Mouse (Mus musculus): ENCODE measurements around the gene Polr2h.
"Not testable (repeated sequence)": the region's sequence is repeated elsewhere in the genome, so short reads cannot be mapped to it uniquely, and the experiment has no call there.

The Polr2h gene

DNA sequence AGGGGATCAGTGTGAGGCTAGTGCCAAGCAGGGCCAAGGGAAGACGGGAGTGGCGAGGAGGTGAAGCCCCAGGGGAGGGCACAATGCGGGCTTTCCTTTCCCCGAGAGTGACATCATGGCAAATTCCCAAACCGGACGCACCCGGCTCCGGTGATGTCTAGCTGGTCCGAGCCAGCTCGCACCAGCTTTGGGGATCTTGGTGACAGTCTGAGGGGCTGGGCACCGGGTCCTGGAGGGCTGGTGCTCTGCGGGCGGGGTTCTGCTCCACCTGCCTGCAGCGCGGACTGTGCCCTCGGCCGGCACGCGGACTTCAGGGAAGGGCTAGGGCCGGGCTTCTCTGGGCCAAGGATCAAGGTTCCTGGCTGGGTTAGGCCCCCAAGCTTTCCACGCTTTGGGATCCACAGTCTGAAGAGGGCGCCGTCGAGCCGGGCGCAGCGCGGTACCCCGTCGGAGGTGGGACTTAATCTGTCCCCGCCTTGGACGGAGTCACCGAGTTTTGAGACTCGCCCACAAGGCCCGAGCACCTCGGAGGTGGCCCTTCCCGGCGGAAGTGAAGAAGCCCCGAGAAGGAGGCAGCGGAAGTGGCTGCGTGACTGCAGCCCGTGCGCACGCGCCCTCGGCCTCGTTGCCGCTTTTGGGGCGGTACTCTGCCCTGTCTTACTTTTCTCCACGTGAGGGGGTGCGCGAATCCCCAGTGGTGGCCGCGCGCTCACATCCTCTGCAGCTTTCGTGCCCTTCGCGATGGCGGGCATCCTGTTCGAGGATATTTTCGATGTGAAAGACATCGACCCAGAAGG, at the start of gene Polr2h, which contains the start of gene Clcn2:
TSS of gene Polr2h (plus strand) at position 485 of the 797 bp plus-strand sequence.
TSS of gene Clcn2 (minus strand) at position 566 of the 797 bp plus-strand sequence.
- DNase-seq (ENCODE audit: low spot score): peak; percentile 98

DNA sequence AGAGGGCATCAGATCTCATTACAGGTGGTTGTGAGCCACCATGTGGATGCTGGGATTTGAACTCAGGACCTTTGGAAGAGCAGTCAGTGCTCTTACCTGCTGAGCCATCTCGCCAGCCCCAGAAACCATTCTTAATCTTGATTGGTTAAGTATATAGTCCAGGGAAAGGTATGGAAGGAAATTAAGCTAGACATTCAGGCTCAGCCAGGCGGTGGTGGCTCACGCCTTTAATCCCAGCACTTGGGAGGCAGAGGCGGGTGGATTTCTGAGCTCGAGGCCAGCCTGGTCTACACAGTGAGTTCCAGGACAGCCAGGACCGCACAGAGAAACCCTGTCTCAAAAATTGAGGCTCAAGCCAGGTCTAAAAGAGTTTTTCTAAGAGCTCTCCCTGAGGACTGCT, 49.5 kb upstream of the Polr2h start, which contains the start of gene Eif4g1:
TSS of gene Eif4g1 (plus strand) at position 301 of the 400 bp plus-strand sequence.
- not testable (repeated sequence) for DNase-seq (ENCODE audit: low spot score)

DNA sequence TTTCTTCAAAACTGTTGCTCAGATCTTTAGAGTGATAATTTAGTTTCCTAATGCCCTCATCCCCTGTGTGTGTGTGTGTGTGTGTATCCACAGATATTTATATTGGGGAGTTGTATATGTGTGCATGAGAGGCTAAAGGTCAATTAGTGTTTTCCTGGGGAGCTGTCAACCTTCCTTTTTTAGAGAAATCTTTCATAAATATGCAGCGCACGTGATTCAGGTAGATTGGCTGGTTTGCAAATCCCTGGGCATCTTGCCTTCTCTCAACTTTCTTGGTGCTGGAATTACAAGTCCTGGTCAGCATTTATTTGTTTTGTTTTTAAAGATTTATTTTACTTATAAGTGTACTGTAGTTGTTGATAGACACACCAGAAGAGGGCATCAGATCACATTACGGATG, 47.2 kb upstream of the Polr2h start:
- no peak for DNase-seq (ENCODE audit: low spot score)

DNA sequence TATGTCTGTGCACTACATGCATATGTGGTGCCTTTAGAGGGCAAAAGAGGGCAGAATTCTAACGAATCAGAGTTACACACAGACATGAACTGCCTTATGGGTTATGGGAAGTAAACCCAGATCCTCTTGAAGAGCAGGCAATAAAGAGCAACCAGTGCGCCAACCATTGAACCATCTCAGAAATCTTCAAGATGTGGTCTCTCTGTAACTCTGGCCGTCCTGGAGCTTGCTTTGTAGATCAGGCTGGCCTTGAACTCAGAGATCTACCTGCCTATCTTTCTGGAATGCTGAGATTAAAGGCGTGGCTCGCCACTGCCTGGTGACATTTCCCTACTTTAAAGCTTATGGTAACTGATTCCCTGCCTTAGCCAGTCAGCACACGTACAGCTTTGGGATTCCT, 45.6 kb upstream of the Polr2h start:
- no peak for DNase-seq (ENCODE audit: low spot score)

DNA sequence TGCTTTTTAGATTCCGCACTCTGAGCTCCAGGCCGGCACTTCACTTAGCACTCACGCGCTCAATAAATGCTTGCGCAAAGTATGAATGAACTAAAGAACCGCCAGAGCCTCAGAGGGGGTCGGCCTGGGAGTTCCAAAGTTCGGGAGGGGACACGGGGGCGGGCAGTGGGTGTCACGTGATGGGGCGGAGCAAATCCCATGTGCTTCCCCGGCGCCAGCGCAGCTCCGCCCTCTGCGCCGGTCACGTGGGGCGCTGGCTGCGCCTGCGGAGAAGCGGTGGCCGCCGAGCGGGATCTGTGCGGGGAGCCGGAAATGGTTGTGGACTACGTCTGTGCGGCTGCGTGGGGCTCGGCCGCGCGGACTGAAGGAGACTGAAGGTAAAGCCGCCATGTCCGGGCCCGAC, 45.0 kb upstream of the Polr2h start:
- DNase-seq (ENCODE audit: low spot score): peak; percentile 96

DNA sequence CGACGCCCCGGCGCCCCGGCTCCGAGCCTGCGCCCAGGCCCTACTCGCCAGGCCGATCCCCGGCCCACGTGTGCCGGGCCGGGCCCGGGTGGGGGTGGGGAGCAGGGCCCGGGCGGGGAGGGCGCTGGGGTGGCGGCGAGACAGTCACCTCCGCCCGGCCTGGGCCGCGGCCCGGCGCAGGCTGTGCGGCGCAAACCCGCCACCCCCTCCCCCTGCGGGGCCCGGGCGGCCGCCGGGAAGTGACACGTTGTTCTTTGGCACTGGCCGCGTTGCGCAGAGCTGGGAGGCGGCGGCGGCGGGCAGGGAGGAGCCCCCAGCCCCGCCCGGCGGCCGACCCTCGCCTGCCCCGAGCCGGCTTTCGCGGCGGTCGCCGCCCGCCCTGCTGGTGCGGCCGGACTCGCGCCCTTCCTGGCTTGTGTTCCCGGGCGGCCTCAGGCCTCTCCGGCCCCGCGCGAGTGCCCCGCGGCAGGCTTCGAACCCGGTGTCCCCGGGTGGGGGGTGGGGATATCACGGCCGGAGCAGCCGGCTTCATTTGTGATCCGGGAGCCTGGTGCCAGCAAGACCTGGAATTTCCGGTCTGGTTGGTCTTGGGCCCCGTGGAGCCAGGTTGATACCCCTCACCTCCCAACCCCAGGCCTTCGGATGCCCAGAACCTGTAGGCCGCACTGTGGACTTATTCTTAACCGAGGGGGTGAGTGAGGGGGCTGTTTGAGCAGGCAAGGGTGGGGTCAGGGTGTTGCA, 44.3 kb upstream of the Polr2h start:
- DNase-seq (ENCODE audit: low spot score): peak; percentile 58

DNA sequence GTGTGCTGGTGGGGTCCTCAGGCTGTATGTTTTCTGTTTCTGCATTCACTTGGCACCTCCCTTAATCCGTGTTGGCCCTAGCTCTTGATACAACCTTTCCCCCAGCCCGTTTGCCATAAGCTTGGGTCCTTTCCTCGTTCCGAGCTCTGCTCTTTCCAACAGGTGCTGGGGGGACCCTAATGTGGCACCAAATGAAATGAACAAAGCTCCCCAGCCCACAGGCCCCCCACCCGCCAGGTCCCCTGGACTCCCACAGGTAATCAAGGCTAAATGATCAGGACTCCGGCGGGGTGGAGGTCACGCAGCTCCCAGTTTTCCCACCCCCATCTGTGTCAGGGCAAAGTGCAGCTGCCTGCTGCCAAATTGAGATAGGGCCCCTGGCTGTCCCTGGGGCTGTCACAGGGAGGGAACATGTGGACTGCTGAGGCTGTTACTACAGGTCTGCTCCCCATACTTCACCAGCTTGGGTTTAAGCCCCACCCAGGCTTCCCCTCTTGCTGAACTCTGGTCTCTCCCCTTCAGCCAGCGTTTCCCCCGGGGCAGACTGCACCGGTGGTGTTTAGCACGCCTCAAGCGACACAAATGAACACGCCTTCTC, 43.7 kb upstream of the Polr2h start:
- no peak for DNase-seq (ENCODE audit: low spot score)

DNA sequence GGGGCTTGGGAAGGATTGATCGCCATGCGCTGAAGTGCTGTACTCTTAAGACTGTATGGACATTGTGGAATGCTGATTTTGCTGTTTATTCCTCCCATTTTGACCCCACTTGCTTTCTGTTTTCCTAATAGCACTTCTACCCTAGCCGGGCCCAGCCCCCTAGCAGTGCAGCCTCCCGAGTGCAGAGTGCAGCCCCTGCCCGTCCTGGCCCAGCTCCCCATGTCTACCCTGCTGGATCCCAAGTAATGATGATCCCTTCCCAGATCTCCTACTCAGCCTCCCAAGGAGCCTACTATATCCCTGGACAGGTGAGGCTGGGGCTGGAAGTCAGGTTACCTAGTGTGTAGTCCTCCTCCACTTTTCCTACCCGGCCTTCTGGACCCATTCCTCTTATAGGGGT, 42.3 kb upstream of the Polr2h start:
- no peak for DNase-seq (ENCODE audit: low spot score)

DNA sequence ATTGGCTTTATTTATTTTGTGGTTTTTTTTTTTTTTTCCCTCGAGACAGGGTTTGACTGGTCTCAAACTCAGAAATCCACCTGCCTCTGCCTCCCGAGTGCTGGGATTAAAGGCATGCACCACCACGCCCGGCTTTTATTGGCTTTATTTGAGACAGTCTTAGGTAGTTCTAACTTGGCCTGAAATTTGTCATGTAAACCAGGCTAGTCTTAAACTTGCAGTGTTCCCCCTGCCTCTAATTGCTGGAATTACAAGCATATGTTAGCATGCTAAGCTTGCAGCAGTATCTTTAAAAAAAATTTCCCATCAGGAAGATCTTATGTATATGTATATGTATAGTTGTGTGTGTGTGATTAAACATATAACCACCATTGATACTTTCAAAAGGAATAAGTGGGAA, 40.8 kb upstream of the Polr2h start:
- no peak for DNase-seq (ENCODE audit: low spot score)

DNA sequence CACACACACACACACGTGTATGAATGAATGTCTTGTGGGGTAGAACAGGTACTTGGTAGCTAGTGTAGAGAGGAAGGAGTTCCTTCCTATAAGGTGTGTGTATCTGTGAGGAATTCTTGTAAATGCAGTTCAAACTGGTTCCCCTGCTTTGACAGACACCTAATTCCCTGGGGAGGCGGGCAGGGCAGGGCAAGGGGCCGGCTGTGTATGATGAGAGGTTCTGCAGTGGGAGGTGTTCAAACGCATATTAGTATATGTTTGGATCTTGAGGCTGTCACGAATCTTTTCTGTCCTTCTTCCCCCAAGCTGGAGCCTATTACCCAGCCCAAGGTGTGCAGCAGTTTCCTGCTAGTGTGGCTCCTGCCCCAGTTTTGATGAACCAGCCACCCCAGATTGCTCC, 40.1 kb upstream of the Polr2h start:
- no peak for DNase-seq (ENCODE audit: low spot score)

DNA sequence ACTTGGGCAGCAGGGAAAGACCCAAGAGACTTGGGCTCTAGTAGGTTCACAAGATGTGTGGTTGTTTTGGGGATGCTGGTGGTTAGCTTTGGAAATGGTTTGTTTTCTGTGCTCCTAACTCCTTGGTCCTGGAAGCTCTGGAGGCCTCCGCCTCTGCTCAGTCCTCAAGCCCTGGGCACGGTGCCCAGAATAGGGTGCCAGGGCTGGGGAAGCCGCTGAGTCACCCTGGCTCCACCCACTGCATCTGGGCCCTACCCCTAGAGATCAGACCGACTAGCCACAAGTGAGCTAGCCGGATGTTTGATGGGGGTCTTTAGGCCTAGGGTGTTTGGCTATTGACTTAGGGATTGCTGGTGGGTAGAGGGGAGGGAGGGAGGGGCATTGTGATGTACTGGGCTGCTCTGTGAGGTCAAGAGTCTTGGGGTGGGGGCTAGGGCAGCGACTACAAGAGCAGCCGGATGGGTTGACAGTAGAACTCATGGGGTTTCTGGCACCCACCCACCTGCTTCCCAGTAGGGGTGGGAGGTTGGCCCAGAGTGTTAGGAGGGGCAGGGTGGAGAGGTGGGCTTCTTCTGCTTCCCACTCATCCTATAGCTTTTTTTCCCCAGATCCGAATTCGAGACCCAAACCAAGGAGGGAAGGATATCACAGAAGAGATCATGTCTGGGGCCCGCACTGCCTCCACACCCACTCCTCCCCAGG, 39.3 kb upstream of the Polr2h start:
- peak; percentile 91 for DNase-seq (ENCODE audit: low spot score)

DNA sequence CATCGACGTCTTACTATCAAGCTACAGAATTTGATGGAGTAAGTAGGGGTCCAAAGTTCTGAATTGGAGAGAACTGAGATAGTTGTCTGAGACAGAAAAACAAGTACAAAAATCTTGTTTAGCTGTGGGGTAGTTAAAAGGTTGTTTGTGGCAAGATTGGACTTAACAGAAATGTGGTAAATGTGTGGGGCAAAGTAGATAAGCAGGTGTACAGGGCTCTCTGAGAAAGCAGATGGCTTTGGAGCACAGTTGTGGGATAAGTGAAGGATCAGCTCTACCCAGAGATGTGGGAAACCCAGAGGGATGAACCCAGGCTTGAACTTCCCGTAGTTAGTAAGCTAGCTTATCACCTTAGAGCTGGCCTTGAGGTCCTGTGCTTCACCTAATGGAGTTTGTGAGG, 26.7 kb upstream of the Polr2h start:
- no peak for DNase-seq (ENCODE audit: low spot score)

DNA sequence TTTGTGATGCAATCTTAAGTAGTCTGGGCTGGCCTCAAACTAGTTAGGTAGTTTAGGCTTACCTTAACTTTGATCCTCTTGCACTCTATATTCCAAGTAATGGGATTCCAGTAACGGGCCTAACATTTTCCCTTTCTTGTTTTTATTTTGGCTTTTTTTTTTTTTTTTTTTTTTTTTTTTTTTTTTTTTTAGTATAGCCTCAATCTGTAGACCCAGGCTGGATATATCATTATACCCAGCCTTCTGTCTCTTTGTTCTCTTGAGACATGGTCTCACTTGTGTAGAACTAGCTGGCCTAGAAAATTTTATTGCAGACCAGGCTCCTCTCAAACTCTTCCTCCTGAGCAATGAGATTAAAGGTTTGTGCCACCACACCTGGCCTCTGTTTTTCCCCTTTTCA, 25.8 kb upstream of the Polr2h start:
- no peak for DNase-seq (ENCODE audit: low spot score)

DNA sequence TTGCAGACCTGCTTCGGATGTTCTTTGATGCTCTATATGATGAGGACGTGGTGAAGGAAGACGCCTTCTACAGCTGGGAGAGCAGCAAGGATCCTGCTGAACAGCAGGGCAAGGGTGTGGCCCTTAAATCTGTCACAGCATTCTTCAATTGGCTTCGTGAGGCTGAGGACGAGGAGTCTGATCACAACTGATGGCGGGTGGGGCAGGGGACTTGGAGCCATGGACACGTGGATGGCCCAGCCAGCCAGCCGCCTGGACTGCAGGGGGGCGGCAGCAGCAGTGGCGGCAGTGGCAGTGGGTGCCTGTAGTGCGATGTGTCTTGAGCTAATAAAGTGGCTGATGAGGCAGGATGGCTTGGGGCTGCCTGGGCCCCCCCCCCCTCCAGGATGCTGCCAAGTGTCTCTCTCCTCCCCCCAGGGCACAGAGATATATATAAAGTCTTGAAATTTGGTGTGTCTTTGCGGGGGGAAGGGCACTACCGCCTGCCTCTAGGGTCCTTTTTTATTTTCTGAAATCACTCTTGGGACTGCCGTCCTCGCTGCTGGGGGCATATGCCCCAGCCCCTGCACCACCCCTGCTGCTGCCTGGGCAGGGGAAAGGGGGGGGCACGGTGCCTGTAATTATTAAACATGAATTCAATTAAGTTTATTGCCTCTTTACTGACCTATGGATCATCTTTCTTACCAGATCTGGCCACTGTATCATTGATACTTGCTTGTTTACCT, 25.1 kb upstream of the Polr2h start:
- no peak for DNase-seq (ENCODE audit: low spot score)

DNA sequence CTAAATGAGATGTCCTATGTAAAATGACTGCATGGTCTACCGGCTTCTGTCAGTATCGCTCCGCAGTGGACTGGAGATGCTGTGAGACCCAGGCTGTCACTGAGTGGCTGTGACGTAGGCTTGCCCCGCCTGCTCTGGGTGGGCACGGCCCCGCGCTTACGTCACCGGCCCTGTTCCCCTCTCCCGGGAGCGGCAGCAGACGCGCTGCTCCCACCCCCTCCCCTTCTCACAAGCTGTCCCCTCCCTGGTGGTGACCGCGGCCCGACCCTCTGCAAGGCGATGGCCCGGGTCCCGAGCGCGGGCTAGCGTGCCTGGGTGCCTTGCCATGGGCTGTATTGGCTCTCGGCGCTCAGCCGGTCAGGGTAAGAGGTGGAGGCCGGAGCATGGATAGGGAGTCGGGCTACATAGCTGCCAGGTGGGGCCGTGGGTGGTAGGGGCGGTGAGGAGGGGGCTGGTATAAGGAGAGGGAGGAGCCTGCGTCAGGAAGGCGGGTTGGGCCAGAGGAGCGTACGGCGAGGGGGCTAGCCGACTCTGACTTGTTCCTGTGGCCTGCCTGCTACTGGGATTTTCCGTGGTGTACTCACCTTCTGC, 24.3 kb upstream of the Polr2h start, which contains the start of gene Fam131a:
TSS of gene Fam131a (plus strand) at position 131 of the 591 bp plus-strand sequence.
- peak; percentile 90 for DNase-seq (ENCODE audit: low spot score)

DNA sequence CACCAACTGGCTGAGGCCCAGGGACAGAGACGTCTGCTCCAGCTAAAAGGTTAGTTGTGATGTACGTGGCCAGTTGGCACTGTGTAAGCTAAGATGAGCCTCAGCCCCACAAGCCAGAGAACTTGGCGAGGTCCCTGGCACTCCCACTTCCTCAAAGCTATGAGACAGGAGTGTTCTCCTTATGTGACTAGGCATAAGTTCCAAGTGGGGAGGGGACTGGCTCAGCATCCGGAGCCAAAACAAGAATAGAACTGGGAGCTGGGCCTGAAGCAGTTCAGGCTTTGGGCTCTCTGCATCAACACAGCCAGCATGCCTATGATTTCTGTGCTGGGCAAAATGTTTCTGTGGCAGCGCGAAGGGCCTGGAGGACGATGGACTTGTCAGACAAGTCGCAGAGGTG, 22.7 kb upstream of the Polr2h start:
- no peak for DNase-seq (ENCODE audit: low spot score)

DNA sequence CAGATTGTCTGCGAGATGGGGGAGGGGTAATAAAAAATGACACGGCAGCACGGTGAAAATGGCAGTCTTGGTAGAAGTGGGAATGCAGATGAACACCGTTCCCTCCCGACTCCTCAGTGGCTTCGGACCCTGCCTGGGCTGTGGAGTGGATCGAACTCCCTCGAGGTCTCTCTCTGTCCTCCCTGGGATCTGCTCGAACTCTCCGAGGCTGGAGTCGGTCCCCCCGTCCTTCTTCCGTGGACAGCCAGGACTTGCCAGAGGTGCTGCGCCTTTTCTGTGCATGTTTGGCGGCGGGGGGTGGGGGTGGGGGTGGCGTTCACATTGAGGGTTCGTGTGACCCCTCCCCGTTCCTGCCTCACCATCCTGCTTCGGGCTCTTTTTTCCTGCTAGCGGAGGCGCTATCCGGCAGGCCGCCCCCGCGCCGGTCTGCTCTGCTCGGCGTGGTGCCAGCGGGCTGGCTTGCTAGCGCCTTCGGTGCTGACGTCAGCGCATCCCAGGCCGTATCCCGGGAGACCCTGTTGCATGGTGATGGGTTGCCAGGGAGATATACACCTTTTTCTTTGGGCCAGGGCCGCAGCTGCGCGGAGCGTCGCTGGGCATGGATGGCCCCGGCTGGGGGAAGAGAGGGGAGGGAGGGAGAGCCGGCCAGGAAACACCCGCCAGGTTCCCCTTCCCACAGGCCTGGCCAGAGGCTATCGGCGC, 21.7 kb upstream of the Polr2h start:
- peak; percentile 53 for DNase-seq (ENCODE audit: low spot score)

DNA sequence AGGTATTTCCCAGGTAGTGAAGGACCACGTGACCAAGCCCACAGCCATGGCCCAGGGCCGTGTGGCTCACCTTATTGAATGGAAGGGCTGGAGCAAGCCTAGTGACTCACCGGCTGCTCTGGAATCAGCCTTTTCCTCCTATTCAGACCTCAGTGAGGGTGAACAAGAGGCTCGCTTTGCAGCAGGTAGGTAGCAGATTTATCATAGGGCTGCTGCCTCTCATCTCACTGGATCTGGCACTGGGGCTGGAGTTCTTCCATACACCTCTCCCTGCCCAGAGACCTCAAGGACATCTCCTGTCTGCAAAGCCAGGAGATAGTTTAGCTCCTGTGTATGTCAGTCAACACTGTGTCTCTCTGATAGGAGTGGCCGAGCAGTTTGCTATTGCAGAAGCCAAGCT, 18.2 kb upstream of the Polr2h start:
- no peak for DNase-seq (ENCODE audit: low spot score)

DNA sequence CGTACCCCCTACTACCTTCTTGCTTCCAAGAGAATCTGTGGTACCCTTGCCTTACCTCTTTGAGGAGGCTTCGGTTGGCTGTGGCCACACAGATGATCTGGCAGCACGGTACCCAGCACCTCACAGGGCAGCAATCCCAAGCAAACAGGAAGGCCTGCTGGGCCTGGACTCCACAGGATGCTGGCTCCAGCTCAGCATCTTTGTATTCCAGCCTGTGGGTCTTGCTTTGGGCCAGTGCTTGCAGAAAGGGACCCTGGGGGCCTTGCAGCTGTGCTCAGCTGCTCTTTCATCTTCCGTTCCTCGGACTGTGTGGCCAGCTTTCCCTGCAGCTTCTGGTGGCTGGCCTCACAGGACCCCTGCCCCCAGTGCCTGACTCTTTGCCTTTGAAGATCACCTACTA, 17.4 kb upstream of the Polr2h start:
- DNase-seq (ENCODE audit: low spot score): no peak

DNA sequence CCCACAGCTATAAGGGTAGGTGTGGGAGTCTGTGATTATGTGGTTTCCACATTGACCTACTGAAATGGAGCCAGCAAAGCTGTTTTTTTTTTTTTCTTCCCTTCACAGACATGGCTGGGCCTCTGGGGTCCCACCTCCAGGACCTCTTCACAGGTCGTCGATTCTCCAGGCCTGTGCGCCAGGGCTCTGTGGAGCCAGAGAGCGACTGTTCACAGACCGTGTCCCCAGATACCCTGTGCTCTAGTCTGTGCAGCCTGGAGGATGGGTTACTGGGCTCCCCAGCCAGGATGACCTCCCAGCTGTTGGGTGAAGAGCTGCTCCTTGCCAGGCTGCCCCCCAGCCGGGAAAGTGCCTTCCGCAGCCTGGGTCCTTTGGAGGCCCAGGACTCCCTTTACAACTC, 16.1 kb upstream of the Polr2h start:
- no peak for DNase-seq (ENCODE audit: low spot score)
